ENCODE assay signal across 14 mouse cellular contexts in the genomic region with DNA sequence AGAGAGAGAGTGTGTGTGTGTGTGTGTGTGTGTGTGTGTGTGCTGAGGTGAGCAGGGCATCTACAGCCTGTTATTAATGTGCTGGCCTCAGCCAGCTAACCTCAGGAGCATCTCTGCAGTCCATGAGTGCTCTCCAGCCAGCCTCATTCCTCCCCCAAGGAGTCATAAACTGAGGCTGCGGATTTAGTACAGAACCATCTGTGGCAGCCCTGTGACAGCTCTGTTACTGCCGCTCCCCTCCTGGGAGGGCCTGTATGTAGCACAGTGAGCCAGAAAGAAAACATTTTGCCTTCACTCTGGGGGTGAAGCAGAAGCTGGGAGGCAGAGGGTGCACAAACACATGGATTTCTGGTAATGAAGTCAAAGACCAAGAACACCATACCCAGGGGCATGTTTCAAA.
DNase-seq lines count a peak whose midpoint lies in the region; ATAC-seq and TF ChIP-seq lines count a peak whose summit lies in the region.
"Had no signal": no experiment of that assay in that cellular context is flagged by ENCODE, and none has a peak within 500 bp of the region (broad histone marks: within the 10 kb centered on the region; RNA-seq: fewer than 3 reads in every experiment).

No protein-coding gene starts in this region.

- H3K27ac ChIP-seq in kidney, embryonic 16.5 days (ENCODE audit: low read length) = no peak overlapping the region
- no peak overlapping the region for H3K27ac ChIP-seq in kidney, adult 2 months (ENCODE audit: insufficient read depth, low read depth, low read length)
- H3K27ac ChIP-seq in midbrain, embryonic 14.5 days (replicated peaks; ENCODE audit: low read depth, low read length) = no peak overlapping the region
- H3K27ac ChIP-seq in midbrain, embryonic 15.5 days = no peak overlapping the region
- peak overlapping the region; percentile 68 for H3K27ac ChIP-seq in layer of hippocampus, adult 2 months
- no peak overlapping the region for H3K27ac ChIP-seq in neural tube, embryonic 15.5 days (replicated peaks)
- H3K27ac ChIP-seq: heart, adult 2 months; midbrain, embryonic 10.5 days; stomach, embryonic 15.5 days had no signal

- no peaks in the 10 kb centered on the region for H3K36me3 ChIP-seq in kidney, embryonic 16.5 days (ENCODE audit: insufficient read depth, low read length)
- no peaks in the 10 kb centered on the region for H3K36me3 ChIP-seq in kidney, adult 2 months (ENCODE audit: control insufficient read depth, insufficient read depth, low read length)
- H3K36me3 ChIP-seq in midbrain, embryonic 14.5 days (ENCODE audit: control insufficient read depth, insufficient read depth, low read length) = no peaks in the 10 kb centered on the region
- H3K36me3 ChIP-seq in midbrain, embryonic 15.5 days (replicated peaks) = no peaks in the 10 kb centered on the region
- no peaks in the 10 kb centered on the region for H3K36me3 ChIP-seq in neural tube, embryonic 15.5 days
- H3K36me3 ChIP-seq: midbrain, embryonic 10.5 days; stomach, embryonic 15.5 days had no signal

- H3K9ac ChIP-seq in kidney, embryonic 16.5 days (replicated peaks; ENCODE audit: low read length) = no peak overlapping the region
- H3K9ac ChIP-seq in midbrain, embryonic 14.5 days (replicated peaks; ENCODE audit: low read length) = no peak overlapping the region
- no peak overlapping the region for H3K9ac ChIP-seq in midbrain, embryonic 15.5 days
- no peak overlapping the region for H3K9ac ChIP-seq in neural tube, embryonic 15.5 days (replicated peaks)
- H3K9ac ChIP-seq: stomach, embryonic 15.5 days had no signal

- no peak overlapping the region for H3K4me3 ChIP-seq in kidney, embryonic 16.5 days (ENCODE audit: low read length)
- no peak overlapping the region for H3K4me3 ChIP-seq in kidney, adult 2 months (ENCODE audit: insufficient read depth, low read depth, low read length)
- H3K4me3 ChIP-seq in midbrain, embryonic 14.5 days (replicated peaks; ENCODE audit: low read depth, low read length) = no peak overlapping the region
- no peak overlapping the region for H3K4me3 ChIP-seq in midbrain, embryonic 15.5 days
- H3K4me3 ChIP-seq in layer of hippocampus, adult 2 months = no peak overlapping the region
- no peak overlapping the region for H3K4me3 ChIP-seq in neural tube, embryonic 15.5 days (replicated peaks)
- H3K4me3 ChIP-seq: heart, adult 2 months; midbrain, embryonic 10.5 days; stomach, embryonic 15.5 days had no signal

- H3K27me3 ChIP-seq in kidney, embryonic 16.5 days (ENCODE audit: insufficient read depth, low read length) = no peaks in the 10 kb centered on the region
- H3K27me3 ChIP-seq in kidney, adult 2 months (replicated peaks; ENCODE audit: control insufficient read depth, insufficient read depth, low read length) = no peaks in the 10 kb centered on the region
- no peaks in the 10 kb centered on the region for H3K27me3 ChIP-seq in midbrain, embryonic 14.5 days (ENCODE audit: control insufficient read depth, insufficient read depth, low read length)
- no peaks in the 10 kb centered on the region for H3K27me3 ChIP-seq in midbrain, embryonic 15.5 days (replicated peaks)
- H3K27me3 ChIP-seq in neural tube, embryonic 15.5 days (replicated peaks) = no peaks in the 10 kb centered on the region
- H3K27me3 ChIP-seq: stomach, embryonic 15.5 days had no signal

- no peak overlapping the region for H3K4me2 ChIP-seq in kidney, embryonic 16.5 days (replicated peaks; ENCODE audit: low read depth, low read length)
- H3K4me2 ChIP-seq in midbrain, embryonic 14.5 days (ENCODE audit: low read length) = no peak overlapping the region
- H3K4me2 ChIP-seq in midbrain, embryonic 15.5 days = no peak overlapping the region
- H3K4me2 ChIP-seq in neural tube, embryonic 15.5 days = no peak overlapping the region
- H3K4me2 ChIP-seq: stomach, embryonic 15.5 days had no signal

- no peaks in the 10 kb centered on the region; the same call in 1 of the 2 replicates for H3K4me1 ChIP-seq in kidney, embryonic 16.5 days (ENCODE audit: insufficient read depth, low read length)
- no peaks in the 10 kb centered on the region for H3K4me1 ChIP-seq in kidney, adult 2 months (ENCODE audit: control insufficient read depth, insufficient read depth, low read length)
- no peaks in the 10 kb centered on the region for H3K4me1 ChIP-seq in midbrain, embryonic 14.5 days (ENCODE audit: control insufficient read depth, insufficient read depth, low read length)
- H3K4me1 ChIP-seq in midbrain, embryonic 15.5 days = no peaks in the 10 kb centered on the region
- H3K4me1 ChIP-seq in neural tube, embryonic 15.5 days = peaks cover 4% of the 10 kb centered on the region
- H3K4me1 ChIP-seq: midbrain, embryonic 10.5 days had no signal

- TF ChIP-seq CTCF in kidney, adult 2 months (conservative IDR thresholded peaks at IDR 0.05; ENCODE audit: insufficient read depth, insufficient read length, low read depth, low read length) = no peak
- TF ChIP-seq CTCF in layer of hippocampus, adult 2 months (conservative IDR thresholded peaks at IDR 0.05) = no peak

- DNase-seq in kidney, adult 2 months = no peak
- DNase-seq in midbrain, embryonic 14.5 days = peak; percentile 1
- DNase-seq in layer of hippocampus, adult 2 months (ENCODE audit: low spot score in 2 of 2) = peak; percentile 57 to 63
- DNase-seq in adrenal gland, adult 2 months = no peak
- DNase-seq: cerebellum, adult 11-12 months; heart, adult 2 months; lung, adult 2 months; thymus, postnatal 25 days had no signal

- WGBS in kidney, embryonic 16.5 days = 10% methylated on average over 2 of the region's 2 CpGs
- 25% methylated on average over 2 of the region's 2 CpGs for WGBS in kidney, adult 2 months
- whole genome bisulfite sequencing in midbrain, embryonic 14.5 days = 57% methylated on average over 2 of the region's 2 CpGs
- 49% methylated on average over 2 of the region's 2 CpGs for WGBS in midbrain, embryonic 15.5 days
- WGBS in neural tube, embryonic 15.5 days = 11% methylated on average over 2 of the region's 2 CpGs

- TF ChIP-seq POLR2A in kidney, adult 2 months (IDR thresholded peaks at IDR 0.05; ENCODE audit: low read depth, low read length) = no peak

- peak; percentile 70 for ATAC-seq in kidney, embryonic 16.5 days (ENCODE audit: low FRiP score, low TSS enrichment)
- ATAC-seq in midbrain, embryonic 14.5 days (ENCODE audit: low FRiP score, low TSS enrichment) = no peak
- ATAC-seq in midbrain, embryonic 15.5 days (replicated peaks) = no peak
- peak; percentile 64; the same call in 1 of the 2 replicates for ATAC-seq in neural tube, embryonic 15.5 days (ENCODE audit: low FRiP score)
- ATAC-seq: inflammation-experienced regulatory T-cells, adult 6 months had no signal

- no peaks in the 10 kb centered on the region for H3K9me3 ChIP-seq in kidney, embryonic 16.5 days (ENCODE audit: low read length)
- no peaks in the 10 kb centered on the region for H3K9me3 ChIP-seq in midbrain, embryonic 14.5 days (ENCODE audit: control insufficient read depth, low read length)
- H3K9me3 ChIP-seq in midbrain, embryonic 15.5 days = no peaks in the 10 kb centered on the region
- H3K9me3 ChIP-seq in neural tube, embryonic 15.5 days (replicated peaks) = no peaks in the 10 kb centered on the region
- H3K9me3 ChIP-seq: midbrain, embryonic 10.5 days; stomach, embryonic 15.5 days had no signal

Comparison
In these comparisons a context has a peak if more than half of its experiments do, and no peak if none do; other contexts are left out.
1. ATAC-seq: peak in kidney, embryonic 16.5 days (single experiment) and neural tube, embryonic 15.5 days (single experiment); none in midbrain, embryonic 14.5 days (single experiment) and midbrain, embryonic 15.5 days (single experiment).
2. DNase-seq: peak in midbrain, embryonic 14.5 days (single experiment) and layer of hippocampus, adult 2 months (2 of 2); none in kidney, adult 2 months (single experiment) and adrenal gland, adult 2 months (single experiment).